Mouse (Mus musculus) stomach, embryonic 14.5 days (tissue): ENCODE data around the gene Dnah7a. TPM values are rescaled to one million over a fixed set of nuclear protein-coding genes. Genes with fewer than 3 reads are reported as not detected.
"Not testable (repeated sequence)": the region's sequence is repeated elsewhere in the genome, so short reads cannot be mapped to it uniquely, and the experiment has no call there.

ENCODE experiments used
- ATAC-seq: fragments of 200-750 bp; cut with Nextera tagmentation; 2 replicates; pipeline ENCODE4 v1.8.0; 2017; ENCODE audit warnings: low read depth, moderate TSS enrichment; ENCODE audit not compliant: insufficient number of reproducible peaks, insufficient read depth, low FRiP score
- H3K27ac ChIP-seq: fragments of 300-500 bp; sonication (generic); 2 replicates; pipeline ENCODE4 v1.5.1; 2014; ENCODE audit warnings: mild to moderate bottlenecking, low read length, moderate library complexity, mixed read lengths
- H3K27me3 ChIP-seq: fragments of 300-500 bp; sonication (generic); 2 replicates; pipeline ENCODE4 v1.6.1; 2014; ENCODE audit warnings: low read length, control low read depth, mixed read lengths; ENCODE audit not compliant: control insufficient read depth, insufficient read depth
- H3K36me3 ChIP-seq: fragments of 300-500 bp; sonication (generic); 2 replicates; pipeline ENCODE4 v1.6.1; 2014; ENCODE audit warnings: mild to moderate bottlenecking, control low read depth, low read length, moderate library complexity, mixed read lengths; ENCODE audit not compliant: control insufficient read depth, insufficient read depth
- H3K4me1 ChIP-seq: fragments of 300-500 bp; sonication (generic); 2 replicates; pipeline ENCODE4 v1.6.1; 2014; ENCODE audit warnings: low read length, control low read depth, mixed read lengths; ENCODE audit not compliant: control insufficient read depth, insufficient read depth
- H3K4me2 ChIP-seq: fragments of 300-500 bp; sonication (generic); replicated peaks from 2 replicates; pipeline ENCODE4 v1.6.1; 2014; ENCODE audit warnings: low read depth, low read length, control low read depth
- H3K4me3 ChIP-seq: fragments of 300-500 bp; sonication (generic); 2 replicates; pipeline ENCODE4 v1.5.1; 2014; ENCODE audit warnings: low read depth, low read length, control low read depth
- H3K9ac ChIP-seq: fragments of 300-500 bp; sonication (generic); replicated peaks from 2 replicates; pipeline ENCODE4 v1.6.1; 2014; ENCODE audit warnings: low read depth, mild to moderate bottlenecking, control low read depth, low read length, moderate library complexity, mixed read lengths
- H3K9me3 ChIP-seq: fragments of 300-500 bp; sonication (generic); 2 replicates; pipeline ENCODE4 v1.6.1; 2016; ENCODE audit warnings: low read depth, low read length, control low read depth; ENCODE audit not compliant: control insufficient read depth
- WGBS: fragments of 180-500 bp; shearing (Covaris S2); extraction: QIAGEN DNeasy Blood & Tissue Kit; methylation state at CpG from one replicate; pipeline ENCODE4 v1.1.7; 2014; 5-methylcytosine and 5-hydroxymethylcytosine counted together
- microRNA-seq: library from miRNA; unstranded; fragments of <30 nt; microRNA quantifications from one replicate; pipeline ENCODE4, GENCODE M21; 2016
- polyA plus RNA-seq: library from polyadenylated mRNA; unstranded; fragments of >200 nt; fragmentation: Nextera tagmentation; extraction: Ambion mirVana; gene quantifications from 2 replicates; pipeline ENCODE4 v1.2.1, GENCODE M21; 2014

The Dnah7a gene
- polyA plus RNA-seq, 1 experiment from 2014 or later: 1.2 TPM

GRCm38 (mm10) chr1:53384085-53384688 lies 322.4 kb downstream of the Dnah7a start:
- H3K4me1 ChIP-seq: no peaks in the 10 kb centered on the region
- no peaks in the 10 kb centered on the region for H3K36me3 ChIP-seq
- H3K27me3 ChIP-seq: no peaks in the 10 kb centered on the region
- no peak overlapping the region for H3K27ac ChIP-seq
- no peak overlapping the region for H3K4me3 ChIP-seq
- H3K9me3 ChIP-seq: no peaks in the 10 kb centered on the region
- H3K9ac ChIP-seq: no peak overlapping the region
- 70% methylated on average over 6 of the region's 6 CpGs for WGBS
- no peak for ATAC-seq
- no peak overlapping the region for H3K4me2 ChIP-seq

DNA sequence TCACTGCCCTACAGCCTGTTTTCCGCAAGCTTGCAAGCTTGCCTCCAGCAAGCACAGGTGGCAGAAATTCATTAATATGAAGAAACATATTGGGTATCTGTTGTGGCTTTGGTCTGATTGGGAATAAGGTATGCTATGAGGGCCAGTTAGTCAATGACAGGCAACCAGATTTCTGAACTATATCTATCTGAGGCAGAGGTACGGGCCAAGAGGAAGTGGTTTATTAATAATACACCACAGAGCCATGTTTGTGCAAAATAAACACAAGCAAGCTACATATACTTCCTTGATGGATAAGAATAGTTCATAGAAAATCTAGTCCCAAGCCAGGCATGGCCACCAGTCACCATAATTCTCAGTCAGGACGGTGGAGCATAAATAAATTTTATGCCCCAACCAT lies 328.9 kb downstream of the Dnah7a start:
- Histone ChIP-seq H3K4me2 (no peak overlapping the region), H3K27me3 (no peaks in the 10 kb centered on the region), H3K9ac (no peak overlapping the region), H3K27ac (no peak overlapping the region), H3K4me1 (no peaks in the 10 kb centered on the region), H3K36me3 (no peaks in the 10 kb centered on the region), H3K9me3 (no peaks in the 10 kb centered on the region), H3K4me3 (no peak overlapping the region)
- WGBS: 67% methylated on average over 3 of the region's 3 CpGs
- no peak for ATAC-seq

DNA sequence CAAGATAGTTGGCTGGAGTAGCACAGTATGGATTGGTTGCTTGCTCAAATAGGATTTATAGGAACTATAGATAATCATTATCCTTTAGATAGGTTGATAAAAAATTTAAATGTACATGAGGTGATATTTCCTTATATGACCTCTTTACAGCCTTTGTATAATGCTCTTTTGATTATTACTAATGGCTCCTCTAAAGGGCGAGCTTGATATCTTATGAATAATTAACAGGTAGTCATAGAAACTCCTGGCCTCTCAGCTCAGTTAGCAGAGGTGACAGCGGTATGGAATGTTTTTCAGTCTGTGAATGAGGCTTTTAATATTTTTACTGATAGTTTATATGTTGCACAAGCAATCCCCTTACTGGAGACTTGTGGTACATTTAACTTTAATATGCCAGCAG lies 330.6 kb downstream of the Dnah7a start:
- not testable (repeated sequence) for ATAC-seq, H3K4me2 ChIP-seq, H3K27ac ChIP-seq, H3K9ac ChIP-seq, H3K36me3 ChIP-seq, H3K4me1 ChIP-seq, H3K27me3 ChIP-seq, H3K4me3 ChIP-seq, H3K9me3 ChIP-seq
- WGBS: 75% methylated on average over 2 of the region's 2 CpGs

DNA sequence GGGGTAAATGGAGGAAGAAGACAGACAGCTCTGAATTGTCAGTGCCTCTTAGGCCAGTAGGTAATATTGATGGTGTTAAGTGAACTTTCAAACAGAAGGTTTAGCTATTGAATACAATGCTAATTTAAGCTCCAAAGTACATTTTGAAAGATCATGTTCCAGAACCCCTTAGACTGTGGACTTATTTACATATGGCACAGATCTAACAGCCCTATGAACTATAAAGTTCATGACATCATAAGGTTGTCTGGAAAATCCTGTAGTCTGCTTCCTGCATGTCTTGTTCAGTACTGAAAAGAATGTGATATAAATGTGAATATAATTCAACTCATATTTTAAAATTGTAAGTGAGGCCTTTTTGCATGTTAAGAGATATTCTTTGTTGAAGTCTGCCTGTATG lies 347.6 kb downstream of the Dnah7a start:
- no peak overlapping the region for H3K9ac ChIP-seq
- H3K4me2 ChIP-seq: no peak overlapping the region
- H3K27ac ChIP-seq: no peak overlapping the region
- ATAC-seq: no peak
- H3K9me3 ChIP-seq: no peaks in the 10 kb centered on the region
- no peaks in the 10 kb centered on the region for H3K36me3 ChIP-seq
- H3K4me1 ChIP-seq: no peaks in the 10 kb centered on the region
- H3K4me3 ChIP-seq: no peak overlapping the region
- H3K27me3 ChIP-seq: no peaks in the 10 kb centered on the region

DNA sequence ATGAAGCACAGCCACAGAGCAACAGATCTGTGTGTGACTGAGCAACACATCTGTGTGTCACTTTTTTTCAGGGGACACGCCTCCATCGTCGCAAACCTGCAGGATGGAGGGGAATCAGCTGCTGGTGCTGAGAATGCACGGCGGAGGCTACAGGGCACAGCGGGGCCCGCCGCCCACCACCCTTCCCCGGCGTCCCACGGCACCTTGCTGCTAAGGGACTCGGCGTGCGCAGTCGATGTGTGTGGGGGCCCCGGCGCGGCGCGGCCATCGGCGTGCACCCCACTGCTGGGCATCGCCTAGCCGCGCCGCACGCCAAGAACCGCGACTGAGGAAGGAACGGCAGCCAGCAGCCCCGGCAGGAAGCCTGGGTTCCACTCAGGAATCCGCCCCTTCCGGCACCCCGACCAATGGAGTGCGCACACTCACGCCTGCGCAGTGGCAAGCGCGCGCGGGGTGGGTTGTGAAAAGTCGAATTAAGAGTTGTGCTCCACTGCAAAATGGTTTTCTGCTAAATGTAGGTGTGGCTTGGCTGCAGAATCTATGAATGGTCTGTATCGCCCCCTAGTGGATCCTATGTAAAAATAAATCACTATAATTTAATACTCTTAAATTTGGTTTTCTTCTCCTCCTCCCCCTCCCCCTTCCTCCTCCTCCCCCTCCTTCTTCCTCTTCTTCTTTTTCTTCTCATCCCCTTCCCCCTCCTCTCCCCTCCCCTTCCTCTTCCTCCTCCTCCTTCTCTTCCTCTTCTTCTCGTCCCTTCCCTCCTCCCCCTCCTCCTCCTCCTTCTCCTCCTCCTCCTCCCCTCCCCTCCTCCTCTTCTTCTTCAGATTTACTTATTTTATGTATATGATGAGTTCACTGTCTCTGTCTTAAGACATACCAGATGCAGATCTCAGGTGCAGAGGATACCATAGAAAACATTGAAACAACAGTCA lies 354.0 kb downstream of the Dnah7a start, which contains the start of the genes Asdurf, Gm28551 and Asnsd1:
TSS of gene Asdurf (minus strand) at position 293 of the 935 bp plus-strand sequence.
TSS of gene Gm28551 (minus strand) at position 341 of the 935 bp plus-strand sequence.
TSS of gene Asnsd1 (minus strand) at position 426 of the 935 bp plus-strand sequence.
- Histone ChIP-seq H3K36me3 (peaks cover 10% of the 10 kb centered on the region), H3K4me1 (peaks cover 5% of the 10 kb centered on the region; the same call in 1 of the 2 replicates), H3K4me2 (peak within 1 kb of the TSS; percentile 38), H3K27ac (peak within 1 kb of the TSS; percentile 81), H3K9me3 (no peaks in the 10 kb centered on the region), H3K27me3 (no peaks in the 10 kb centered on the region), H3K4me3 (peak within 1 kb of the TSS; percentile 80), H3K9ac (peak within 1 kb of the TSS; percentile 93)
- under 1% methylated on average over 44 of the region's 44 CpGs for WGBS
- peak; percentile 100 for ATAC-seq

Small RNA genes within 50 kb of the gene (microRNA-seq; reads per million reads assigned to microRNA genes)
- not detected for gene Gm25240

Other genes starting within 250 kb of the Dnah7a start
- gene Stk17b, start 78.4 kb upstream of the Dnah7a start, polyA plus RNA-seq: 12.6 and 13.9 TPM in 2 replicates